Mouse (Mus musculus): ENCODE measurements around the gene Ppp2r3c. TPM values are rescaled to one million over a fixed set of nuclear protein-coding genes. Genes with fewer than 3 reads are reported as not detected.

Gene Ppp2r3c
- polyA plus RNA-seq, 1 experiment from 2014 or later: 24.2 TPM

DNA sequence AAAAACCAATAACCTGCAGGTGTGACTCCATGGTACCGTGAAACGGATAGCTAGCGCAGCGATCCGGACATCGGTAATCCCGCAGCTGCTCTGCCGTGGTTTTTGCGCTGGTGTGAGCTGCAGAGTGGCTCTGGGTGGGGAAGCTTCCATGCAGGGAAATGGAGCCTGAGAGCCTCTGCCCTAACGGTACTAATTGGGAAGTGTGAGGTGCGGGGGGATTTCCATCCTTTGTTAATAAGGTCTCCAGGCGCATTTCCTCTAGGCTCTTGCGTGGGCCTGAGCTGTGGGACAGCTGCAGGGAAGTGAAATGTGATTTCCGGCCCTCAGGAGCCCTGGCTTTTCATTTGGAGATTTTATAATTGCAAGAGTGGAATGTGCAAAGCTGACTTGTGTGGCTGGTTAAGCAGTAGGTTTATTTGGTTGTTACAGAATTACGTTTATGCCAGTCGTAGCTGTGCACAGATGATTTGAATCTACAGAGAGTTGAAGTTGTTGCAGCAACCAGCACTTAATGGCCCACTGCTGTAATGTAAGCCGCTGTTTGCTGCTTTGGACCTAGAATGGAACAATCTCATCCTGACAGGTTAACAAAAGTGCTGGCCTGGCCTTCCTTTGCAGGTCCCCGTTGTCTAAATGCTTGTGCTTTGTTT lies 19.0 kb upstream of the Ppp2r3c start:
- Histone ChIP-seq H3K9ac (no peak overlapping the region), H3K4me2 (replicated peaks) (no peak overlapping the region), H3K36me3 (replicated peaks; ENCODE audit: control insufficient read depth, insufficient read depth) (no peaks in the 10 kb centered on the region), H3K4me1 (replicated peaks; ENCODE audit: control insufficient read depth, insufficient read depth, low read length) (no peaks in the 10 kb centered on the region), H3K27me3 (ENCODE audit: control insufficient read depth, insufficient read depth, low read length) (no peaks in the 10 kb centered on the region), H3K4me3 (replicated peaks; ENCODE audit: low read length) (no peak overlapping the region), H3K27ac (no peak overlapping the region), H3K9me3 (ENCODE audit: control insufficient read depth, low read length) (no peaks in the 10 kb centered on the region)
- no peak for ATAC-seq (ENCODE audit: low FRiP score)
- whole genome bisulfite sequencing: 80% methylated on average over 18 of the region's 18 CpGs
- DNase-seq (ENCODE audit: low spot score): no peak

DNA sequence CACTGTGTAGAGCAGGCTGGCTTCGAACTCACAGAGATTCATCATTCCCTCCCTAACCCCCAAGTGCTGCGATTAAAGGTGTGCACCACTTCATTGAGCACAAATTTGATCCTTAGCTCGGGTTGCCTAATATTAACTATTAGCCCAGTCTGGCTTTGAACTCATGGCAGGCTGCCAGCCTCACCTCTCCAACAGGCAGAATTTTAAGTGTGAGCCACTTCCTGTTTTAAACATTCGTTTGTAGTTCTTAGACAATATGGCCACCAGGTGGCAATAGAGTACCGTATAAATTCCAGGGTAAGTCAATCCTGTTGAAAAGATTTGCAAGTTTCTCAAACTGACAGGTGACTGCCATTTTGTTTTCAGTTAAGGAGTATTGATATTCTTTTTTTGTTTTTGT lies 12.4 kb upstream of the Ppp2r3c start:
- Histone ChIP-seq H3K4me1 (replicated peaks; ENCODE audit: control insufficient read depth, insufficient read depth, low read length) (no peaks in the 10 kb centered on the region), H3K4me3 (replicated peaks; ENCODE audit: low read length) (no peak overlapping the region), H3K9me3 (ENCODE audit: control insufficient read depth, low read length) (no peaks in the 10 kb centered on the region), H3K27ac (no peak overlapping the region), H3K36me3 (replicated peaks; ENCODE audit: control insufficient read depth, insufficient read depth) (no peaks in the 10 kb centered on the region), H3K9ac (no peak overlapping the region), H3K4me2 (replicated peaks) (no peak overlapping the region), H3K27me3 (ENCODE audit: control insufficient read depth, insufficient read depth, low read length) (no peaks in the 10 kb centered on the region)
- 49% methylated on average over 5 of the region's 5 CpGs for WGBS
- DNase-seq (ENCODE audit: low spot score) (peak; percentile 93), ATAC-seq (ENCODE audit: low FRiP score) (no peak)

DNA sequence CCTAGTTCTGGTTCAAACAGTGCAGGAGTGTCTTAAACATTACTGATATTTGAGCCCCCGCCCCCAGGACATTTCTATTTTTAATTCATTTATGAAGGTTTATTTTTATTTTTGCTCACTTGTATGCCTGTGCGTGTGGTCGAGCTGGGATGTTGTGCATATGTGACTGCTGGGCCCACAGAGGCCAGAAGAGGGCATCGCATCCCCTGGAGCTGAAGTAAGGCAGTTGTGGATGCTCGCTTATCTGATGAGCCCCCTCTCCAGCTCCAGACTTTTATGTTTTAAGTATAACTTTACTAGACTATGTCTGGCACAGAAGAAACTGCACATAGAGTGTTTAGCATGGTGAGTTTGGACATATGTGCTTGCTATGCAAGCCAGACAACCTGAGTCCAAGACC lies 11.1 kb upstream of the Ppp2r3c start:
- H3K27me3 ChIP-seq (ENCODE audit: control insufficient read depth, insufficient read depth, low read length): no peaks in the 10 kb centered on the region
- no peaks in the 10 kb centered on the region for H3K4me1 ChIP-seq (replicated peaks; ENCODE audit: control insufficient read depth, insufficient read depth, low read length)
- no peak overlapping the region for H3K4me2 ChIP-seq (replicated peaks)
- no peak overlapping the region for H3K27ac ChIP-seq
- 92% methylated on average over 5 of the region's 5 CpGs for WGBS
- H3K9ac ChIP-seq: no peak overlapping the region
- no peak overlapping the region for H3K4me3 ChIP-seq (replicated peaks; ENCODE audit: low read length)
- no peak for ATAC-seq (ENCODE audit: low FRiP score)
- no peaks in the 10 kb centered on the region for H3K9me3 ChIP-seq (ENCODE audit: control insufficient read depth, low read length)
- no peak for DNase-seq (ENCODE audit: low spot score)
- H3K36me3 ChIP-seq (replicated peaks; ENCODE audit: control insufficient read depth, insufficient read depth): 0 out of 2 replicates have a peak, but pooled peaks cover 3% of the 10 kb centered on the region

DNA sequence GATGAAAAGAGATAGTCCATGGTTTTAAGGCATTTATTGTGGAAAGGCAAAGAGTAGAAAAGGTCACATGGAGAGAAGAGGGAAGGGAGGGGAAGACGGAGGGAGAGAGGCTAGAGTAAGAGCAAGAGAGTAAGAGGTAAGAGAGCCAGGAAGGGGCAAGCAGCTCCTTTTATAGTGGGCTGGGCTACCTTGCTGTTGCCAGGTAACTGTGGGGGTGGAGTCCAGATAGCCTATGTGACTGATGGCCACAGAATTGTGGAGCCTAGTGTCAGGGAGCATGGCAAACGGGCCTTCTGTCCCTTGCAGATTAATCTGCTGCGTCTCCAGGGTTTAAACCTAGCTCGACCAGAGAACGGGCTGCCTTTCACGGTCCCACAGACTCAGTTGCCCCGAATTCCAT lies 9.0 kb upstream of the Ppp2r3c start:
- 83% methylated on average over 7 of the region's 7 CpGs for WGBS
- no peak for ATAC-seq (ENCODE audit: low FRiP score)

DNA sequence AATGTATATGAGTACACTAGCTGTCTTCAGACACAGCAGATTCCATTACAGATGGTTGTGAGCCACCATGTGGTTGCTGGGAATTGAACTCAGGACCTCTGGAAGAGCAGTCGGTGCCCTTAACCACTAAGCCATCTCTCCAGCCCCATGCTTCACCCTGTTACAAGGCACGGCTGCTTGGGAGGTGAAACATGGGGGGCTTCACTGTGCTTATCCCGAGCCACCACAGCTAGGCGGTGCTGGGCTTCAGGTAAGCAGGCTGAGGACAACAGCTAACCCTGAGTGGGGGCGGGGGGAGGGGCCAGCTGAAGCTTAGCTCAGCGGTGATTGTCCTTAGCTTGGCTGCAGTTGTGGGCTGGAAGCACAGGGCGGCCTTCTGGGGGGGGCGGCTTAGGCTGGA lies 6.7 kb upstream of the Ppp2r3c start:
- Histone ChIP-seq H3K27ac (no peak overlapping the region), H3K9me3 (ENCODE audit: control insufficient read depth, low read length) (no peaks in the 10 kb centered on the region), H3K4me1 (replicated peaks; ENCODE audit: control insufficient read depth, insufficient read depth, low read length) (no peaks in the 10 kb centered on the region), H3K4me2 (replicated peaks) (no peak overlapping the region), H3K4me3 (replicated peaks; ENCODE audit: low read length) (no peak overlapping the region), H3K36me3 (replicated peaks; ENCODE audit: control insufficient read depth, insufficient read depth) (0 out of 2 replicates have a peak, but pooled peaks cover 6% of the 10 kb centered on the region), H3K27me3 (ENCODE audit: control insufficient read depth, insufficient read depth, low read length) (no peaks in the 10 kb centered on the region), H3K9ac (no peak overlapping the region)
- WGBS: 75% methylated on average over 8 of the region's 8 CpGs
- DNase-seq (ENCODE audit: low spot score) (no peak), ATAC-seq (ENCODE audit: low FRiP score) (no peak)

More for the DNA sequence above, 9.0 kb upstream of the Ppp2r3c start:
- Histone ChIP-seq H3K9ac (no peak overlapping the region), H3K9me3 (ENCODE audit: control insufficient read depth, low read length) (no peaks in the 10 kb centered on the region), H3K27me3 (ENCODE audit: control insufficient read depth, insufficient read depth, low read length) (no peaks in the 10 kb centered on the region), H3K27ac (no peak overlapping the region), H3K4me2 (replicated peaks) (no peak overlapping the region), H3K36me3 (replicated peaks; ENCODE audit: control insufficient read depth, insufficient read depth) (0 out of 2 replicates have a peak, but pooled peaks cover 6% of the 10 kb centered on the region), H3K4me1 (replicated peaks; ENCODE audit: control insufficient read depth, insufficient read depth, low read length) (no peaks in the 10 kb centered on the region), H3K4me3 (replicated peaks; ENCODE audit: low read length) (no peak overlapping the region)
- DNase-seq (ENCODE audit: low spot score): no peak

DNA sequence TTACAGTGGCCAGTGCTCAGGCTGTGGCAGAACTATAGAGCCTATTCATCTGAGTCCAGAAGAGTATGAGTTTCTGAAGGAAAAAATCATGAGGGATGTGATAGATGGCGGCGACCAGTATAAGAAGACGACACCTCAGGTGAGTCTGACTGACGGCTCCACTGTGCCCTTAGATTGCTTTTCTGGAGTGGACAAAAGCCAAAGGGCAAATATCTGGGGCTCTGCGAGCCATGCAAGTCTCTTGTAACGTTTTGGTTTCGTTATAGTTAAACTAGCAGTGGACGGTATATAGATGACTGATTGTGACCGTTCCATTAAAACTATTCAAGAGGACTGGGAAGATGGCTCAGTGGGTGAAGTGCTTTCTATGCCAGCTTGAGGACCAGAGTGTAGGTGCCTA lies 5.9 kb upstream of the Ppp2r3c start:
- H3K36me3 ChIP-seq (replicated peaks; ENCODE audit: control insufficient read depth, insufficient read depth): 0 out of 2 replicates have a peak, but pooled peaks cover 6% of the 10 kb centered on the region
- peaks cover 2% of the 10 kb centered on the region; the same call in 1 of the 2 replicates for H3K4me1 ChIP-seq (replicated peaks; ENCODE audit: control insufficient read depth, insufficient read depth, low read length)
- WGBS: 91% methylated on average over 9 of the region's 9 CpGs
- DNase-seq (ENCODE audit: low spot score) (no peak), ATAC-seq (ENCODE audit: low FRiP score) (no peak)
- no peak overlapping the region for H3K4me2 ChIP-seq (replicated peaks)
- H3K9me3 ChIP-seq (ENCODE audit: control insufficient read depth, low read length): no peaks in the 10 kb centered on the region
- H3K27me3 ChIP-seq (ENCODE audit: control insufficient read depth, insufficient read depth, low read length): no peaks in the 10 kb centered on the region
- no peak overlapping the region for H3K27ac ChIP-seq
- no peak overlapping the region for H3K9ac ChIP-seq
- H3K4me3 ChIP-seq (replicated peaks; ENCODE audit: low read length): no peak overlapping the region

DNA sequence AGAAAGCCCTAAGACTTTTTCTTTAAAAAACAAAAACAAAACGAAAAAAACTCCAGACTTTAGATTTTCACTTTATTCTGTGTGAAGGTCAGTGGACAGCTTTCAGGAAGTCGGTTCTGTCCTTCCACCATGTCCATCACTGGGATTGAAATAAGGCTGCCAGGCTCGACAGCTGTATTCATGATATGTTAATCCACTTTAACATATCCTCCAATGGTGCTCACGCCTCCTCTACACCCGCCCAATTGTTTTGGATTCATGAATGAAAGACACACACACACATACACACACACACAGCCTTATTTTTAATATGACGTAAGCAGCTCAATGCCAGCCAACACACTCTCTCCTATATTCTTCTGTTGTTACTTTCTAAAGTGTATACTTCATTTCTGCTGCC lies 4.8 kb upstream of the Ppp2r3c start:
- H3K27me3 ChIP-seq (ENCODE audit: control insufficient read depth, insufficient read depth, low read length): no peaks in the 10 kb centered on the region
- H3K4me2 ChIP-seq (replicated peaks): no peak overlapping the region
- no peak overlapping the region for H3K9ac ChIP-seq
- 0 out of 2 replicates have a peak, but pooled peaks cover 6% of the 10 kb centered on the region for H3K36me3 ChIP-seq (replicated peaks; ENCODE audit: control insufficient read depth, insufficient read depth)
- H3K4me1 ChIP-seq (replicated peaks; ENCODE audit: control insufficient read depth, insufficient read depth, low read length): peaks cover 5% of the 10 kb centered on the region; the same call in 1 of the 2 replicates
- H3K9me3 ChIP-seq (ENCODE audit: control insufficient read depth, low read length): no peaks in the 10 kb centered on the region
- no peak overlapping the region for H3K4me3 ChIP-seq (replicated peaks; ENCODE audit: low read length)
- no peak for ATAC-seq (ENCODE audit: low FRiP score)
- DNase-seq (ENCODE audit: low spot score): no peak
- H3K27ac ChIP-seq: no peak overlapping the region
- 64% methylated on average over 6 of the region's 6 CpGs for WGBS

DNA sequence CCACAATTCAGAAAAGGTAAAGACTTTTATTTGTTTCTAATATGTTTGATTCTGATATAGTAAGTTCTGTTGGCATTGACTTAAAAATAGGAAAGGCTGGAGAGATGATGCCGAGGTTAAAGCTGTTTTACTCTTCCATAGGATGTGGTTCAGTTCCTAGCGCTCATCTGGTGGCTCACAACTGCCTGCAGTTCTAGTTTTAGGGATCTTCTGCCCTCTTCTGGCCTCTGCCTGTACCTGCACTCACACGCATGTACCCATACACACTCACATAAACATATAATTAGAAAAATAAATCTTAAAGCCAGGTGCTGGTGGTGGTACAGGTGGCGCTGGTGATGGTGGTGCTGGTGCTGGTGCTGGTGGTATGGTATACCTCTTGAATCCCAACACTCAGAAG lies 3.6 kb upstream of the Ppp2r3c start:
- no peak overlapping the region for H3K4me2 ChIP-seq (replicated peaks)

DNA sequence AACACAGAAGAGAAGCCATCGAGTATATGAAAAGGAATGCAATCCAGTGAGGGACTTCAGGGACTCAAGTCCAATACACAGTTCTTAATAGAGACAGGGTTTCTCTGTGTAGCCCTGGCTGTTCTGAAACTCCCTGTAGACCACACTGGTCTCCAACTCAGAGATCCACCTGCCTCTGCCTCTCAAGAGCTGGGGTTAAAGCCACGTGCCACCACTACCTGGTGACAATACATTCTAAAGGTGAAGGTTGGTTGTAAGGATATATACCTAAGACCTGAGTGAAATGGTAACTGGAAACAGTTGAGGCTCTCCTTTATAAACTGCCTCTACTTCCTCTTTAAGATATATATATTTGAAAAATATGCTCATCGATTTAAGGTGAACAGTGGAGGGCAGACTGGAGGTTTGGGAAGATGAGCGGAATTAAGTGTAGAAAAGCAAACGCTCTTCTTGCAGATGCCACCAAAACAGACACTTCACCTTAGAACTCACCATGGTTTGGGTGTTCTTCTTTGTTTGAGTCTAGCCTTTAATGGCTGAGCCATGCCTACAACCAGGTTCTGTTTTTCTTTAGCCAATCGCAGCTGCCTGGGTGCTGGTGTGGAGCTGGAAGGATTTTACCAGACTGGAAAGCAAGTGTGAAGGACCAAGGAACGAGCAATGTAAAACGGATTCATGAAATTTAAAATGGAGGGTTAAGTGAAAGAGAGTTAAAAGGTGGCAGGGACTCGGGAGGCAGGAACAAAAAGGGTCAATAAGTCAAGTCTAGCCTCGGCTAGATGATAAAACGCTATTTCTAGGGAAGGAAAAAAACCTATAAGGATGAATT lies 1.1 kb downstream of the Ppp2r3c start:
- H3K4me2 ChIP-seq (replicated peaks): peak overlapping the region; percentile 81
- ATAC-seq (ENCODE audit: low FRiP score) (no peak), DNase-seq (ENCODE audit: low spot score) (peak; percentile 26)
- H3K4me1 ChIP-seq (replicated peaks; ENCODE audit: control insufficient read depth, insufficient read depth, low read length): peaks cover 26% of the 10 kb centered on the region
- peak overlapping the region; percentile 89 for H3K27ac ChIP-seq
- H3K4me3 ChIP-seq (replicated peaks; ENCODE audit: low read length): peak overlapping the region; percentile 59
- no peaks in the 10 kb centered on the region for H3K9me3 ChIP-seq (ENCODE audit: control insufficient read depth, low read length)
- peaks cover 28% of the 10 kb centered on the region for H3K36me3 ChIP-seq (replicated peaks; ENCODE audit: control insufficient read depth, insufficient read depth)
- H3K27me3 ChIP-seq (ENCODE audit: control insufficient read depth, insufficient read depth, low read length): no peaks in the 10 kb centered on the region
- 45% methylated on average over 11 of the region's 11 CpGs for WGBS
- peak overlapping the region; percentile 82 for H3K9ac ChIP-seq

More for the DNA sequence above, 3.6 kb upstream of the Ppp2r3c start:
- H3K4me1 ChIP-seq (replicated peaks; ENCODE audit: control insufficient read depth, insufficient read depth, low read length): peaks cover 12% of the 10 kb centered on the region
- no peaks in the 10 kb centered on the region for H3K9me3 ChIP-seq (ENCODE audit: control insufficient read depth, low read length)
- DNase-seq (ENCODE audit: low spot score): no peak
- H3K27ac ChIP-seq: no peak overlapping the region
- H3K4me3 ChIP-seq (replicated peaks; ENCODE audit: low read length): no peak overlapping the region
- H3K27me3 ChIP-seq (ENCODE audit: control insufficient read depth, insufficient read depth, low read length): no peaks in the 10 kb centered on the region
- 95% methylated on average over 4 of the region's 4 CpGs for WGBS
- no peak overlapping the region for H3K9ac ChIP-seq
- 0 out of 2 replicates have a peak, but pooled peaks cover 6% of the 10 kb centered on the region for H3K36me3 ChIP-seq (replicated peaks; ENCODE audit: control insufficient read depth, insufficient read depth)
- no peak for ATAC-seq (ENCODE audit: low FRiP score)
